Mouse (Mus musculus) lung, postnatal 36 days (tissue): ENCODE measurements at regions not wholly inside any gene's neighbourhood (a gene's known extent, or its start where the extent isn't known, plus 50 kb on each side); places are given as distances from the start of the nearest gene placed in this dataset.
A peak's percentile ranks its signal among the peaks of the same experiment; 100 is the strongest.

Source experiments
- DNase-seq: peaks from one replicate; pipeline ENCODE4 v3.0.0; 2022; ENCODE audit warnings: mixed read lengths

- no peak for DNase-seq
Observed at GRCm38 (mm10) chr8:90499315-90499714, 151.2 kb upstream of the Tox3 start.

GRCm38 (mm10) chr8:90496658-90497163 lies 148.6 kb upstream of the Tox3 start:
- no peak for DNase-seq

- DNase-seq: no peak
Observed at GRCm38 (mm10) chr8:90495943-90496371, 147.8 kb upstream of the Tox3 start.

- no peak for DNase-seq
Observed at GRCm38 (mm10) chr8:90492521-90493225, 144.5 kb upstream of the Tox3 start.

- no peak for DNase-seq
Observed at GRCm38 (mm10) chr8:90491691-90492090, 143.5 kb upstream of the Tox3 start.

- DNase-seq: no peak
Observed at GRCm38 (mm10) chr8:90490734-90491441, 142.7 kb upstream of the Tox3 start.

- DNase-seq: no peak
Observed at GRCm38 (mm10) chr8:90486556-90486955, 138.4 kb upstream of the Tox3 start.

GRCm38 (mm10) chr8:90478149-90478548 lies 130.0 kb upstream of the Tox3 start:
- no peak for DNase-seq

- no peak for DNase-seq
Observed at GRCm38 (mm10) chr8:90474066-90474465, 125.9 kb upstream of the Tox3 start.

GRCm38 (mm10) chr8:90470826-90471225 lies 122.7 kb upstream of the Tox3 start:
- DNase-seq: no peak

- DNase-seq: peak; percentile 23
Observed at GRCm38 (mm10) chr8:90463708-90464107, 115.6 kb upstream of the Tox3 start.

- DNase-seq: no peak
Observed at GRCm38 (mm10) chr8:90455321-90455720, 107.2 kb upstream of the Tox3 start.

- no peak for DNase-seq
Observed at GRCm38 (mm10) chr8:90454130-90454529, 106.0 kb upstream of the Tox3 start.

- DNase-seq: no peak
Observed at GRCm38 (mm10) chr8:90441058-90441851, 93.1 kb upstream of the Tox3 start.

- DNase-seq: no peak
Observed at GRCm38 (mm10) chr8:90414021-90414420, 65.9 kb upstream of the Tox3 start.
